Mouse (Mus musculus) forebrain, postnatal 0 days (tissue): ENCODE measurements at regions not wholly inside any gene's neighbourhood (a gene's known extent, or its start where the extent isn't known, plus 50 kb on each side); places are given as distances from the start of the nearest gene placed in this dataset.
"Not testable (repeated sequence)": the region's sequence is repeated elsewhere in the genome, so short reads cannot be mapped to it uniquely, and the experiment has no call there.

ENCODE experiments used
- ATAC-seq: fragments of 200-750 bp; cut with Nextera tagmentation; 2 replicates; pipeline ENCODE4 v1.8.0; 2017; ENCODE audit warnings: mild to moderate bottlenecking, moderate library complexity
- DNase-seq: peaks from one replicate; pipeline ENCODE4 v3.0.0-alpha.2; 2015
- H3K27ac ChIP-seq: fragments of 300-500 bp; sonication (generic); 2 replicates; pipeline ENCODE4 v1.5.1; 2014; ENCODE audit warnings: low read depth, mild to moderate bottlenecking, antibody characterized with exemption, low read length, moderate library complexity, mixed read lengths
- H3K27me3 ChIP-seq: fragments of 300-500 bp; sonication (generic); 2 replicates; pipeline ENCODE4 v1.6.1; 2014; ENCODE audit warnings: mild to moderate bottlenecking, low read length, mixed read lengths; ENCODE audit not compliant: insufficient read depth
- H3K36me3 ChIP-seq: fragments of 300-500 bp; sonication (generic); 2 replicates; pipeline ENCODE4 v1.6.1; 2014; ENCODE audit warnings: mild to moderate bottlenecking, moderate library complexity; ENCODE audit not compliant: insufficient read depth
- H3K4me1 ChIP-seq: fragments of 300-500 bp; sonication (generic); 2 replicates; pipeline ENCODE4 v1.6.1; 2014; ENCODE audit warnings: antibody characterized with exemption; ENCODE audit not compliant: insufficient read depth
- H3K4me2 ChIP-seq: fragments of 300-500 bp; sonication (generic); 2 replicates; pipeline ENCODE4 v1.6.1; 2014; ENCODE audit warnings: low read depth, mild to moderate bottlenecking, moderate library complexity
- H3K4me3 ChIP-seq: fragments of 300-500 bp; sonication (generic); 2 replicates; pipeline ENCODE4 v1.5.1; 2014; ENCODE audit warnings: low read depth, low read length, mixed read lengths
- H3K9ac ChIP-seq: fragments of 300-500 bp; sonication (generic); 2 replicates; pipeline ENCODE4 v1.6.1; 2014; ENCODE audit warnings: mild to moderate bottlenecking
- H3K9me3 ChIP-seq: fragments of 300-500 bp; sonication (generic); 2 replicates; pipeline ENCODE4 v1.6.1; 2016; ENCODE audit warnings: low read length
- CTCF ChIP-seq: sonication (generic); IDR thresholded peaks from 2 replicates; pipeline ENCODE4 v1.5.1; 2016; ENCODE audit warnings: antibody characterized with exemption, control low read depth, low read depth
- WGBS: fragments of 180-500 bp; shearing (Covaris S2); extraction: QIAGEN DNeasy Blood & Tissue Kit; methylation state at CpG from one replicate; pipeline ENCODE4 v1.1.7; 2014; 5-methylcytosine and 5-hydroxymethylcytosine counted together

- not testable (repeated sequence) for H3K9ac ChIP-seq, H3K4me3 ChIP-seq, H3K4me2 ChIP-seq, H3K36me3 ChIP-seq, H3K4me1 ChIP-seq, H3K9me3 ChIP-seq, H3K27me3 ChIP-seq, H3K27ac ChIP-seq
- TF ChIP-seq CTCF = peak; percentile 26
- peak; percentile 19 for DNase-seq
- WGBS = 22% methylated on average over 2 of the region's 2 CpGs
- peak; percentile 97 for ATAC-seq
Measured at GRCm38 (mm10) chrX:94844110-94844779, 119.9 kb downstream of the Zxdb start.

GRCm38 (mm10) chrX:94849549-94849948 is 125.2 kb downstream of the Zxdb start:
- not testable (repeated sequence) for H3K4me3 ChIP-seq, H3K4me2 ChIP-seq, ATAC-seq, H3K36me3 ChIP-seq, H3K9ac ChIP-seq, H3K4me1 ChIP-seq, H3K9me3 ChIP-seq, DNase-seq, H3K27ac ChIP-seq, H3K27me3 ChIP-seq
- 100% methylated on average over 1 of the region's 3 CpGs for WGBS

GRCm38 (mm10) chrX:94857501-94857900 is 133.1 kb downstream of the Zxdb start:
- DNase-seq (no peak), ATAC-seq (no peak)
- no peaks in the 10 kb centered on the region for H3K27me3 ChIP-seq
- H3K4me2 ChIP-seq = no peak overlapping the region
- no peak overlapping the region for H3K27ac ChIP-seq
- WGBS = 77% methylated on average over 1 of the region's 1 CpGs
- H3K9me3 ChIP-seq = no peaks in the 10 kb centered on the region
- no peak overlapping the region for H3K9ac ChIP-seq
- no peak for TF ChIP-seq CTCF
- H3K4me3 ChIP-seq = no peak overlapping the region
- no peaks in the 10 kb centered on the region for H3K36me3 ChIP-seq
- no peaks in the 10 kb centered on the region for H3K4me1 ChIP-seq

- no peak overlapping the region for H3K9ac ChIP-seq
- no peak for DNase-seq
- H3K27ac ChIP-seq = no peak overlapping the region
- no peaks in the 10 kb centered on the region for H3K27me3 ChIP-seq
- H3K4me2 ChIP-seq = no peak overlapping the region
- 60% methylated on average over 4 of the region's 4 CpGs for WGBS
- no peaks in the 10 kb centered on the region for H3K4me1 ChIP-seq
- ATAC-seq = no peak
- no peak overlapping the region for H3K4me3 ChIP-seq
- no peak for TF ChIP-seq CTCF
- no peaks in the 10 kb centered on the region for H3K36me3 ChIP-seq
- H3K9me3 ChIP-seq = no peaks in the 10 kb centered on the region
Measured at GRCm38 (mm10) chrX:94857954-94858353, 133.6 kb downstream of the Zxdb start.

GRCm38 (mm10) chrX:94863123-94863522 is 138.8 kb downstream of the Zxdb start:
- Histone ChIP-seq H3K27me3 (no peaks in the 10 kb centered on the region), H3K27ac (no peak overlapping the region), H3K4me1 (no peaks in the 10 kb centered on the region), H3K36me3 (no peaks in the 10 kb centered on the region), H3K4me3 (no peak overlapping the region), H3K9me3 (no peaks in the 10 kb centered on the region), H3K9ac (no peak overlapping the region), H3K4me2 (no peak overlapping the region)
- no peak for ATAC-seq
- 56% methylated on average over 1 of the region's 1 CpGs for WGBS
- no peak for DNase-seq
- TF ChIP-seq CTCF = no peak

GRCm38 (mm10) chrX:94865531-94866502 is 141.4 kb downstream of the Zxdb start:
- TF ChIP-seq CTCF = peak; percentile 99
- ATAC-seq = peak; percentile 100
- DNase-seq = peak; percentile 85
- peak overlapping the region; percentile 42 for H3K4me2 ChIP-seq
- WGBS = 30% methylated on average over 16 of the region's 18 CpGs
- H3K9me3 ChIP-seq = no peaks in the 10 kb centered on the region
- H3K27ac ChIP-seq = no peak overlapping the region
- H3K27me3 ChIP-seq = no peaks in the 10 kb centered on the region
- H3K4me3 ChIP-seq = peak overlapping the region; percentile 26
- no peaks in the 10 kb centered on the region for H3K36me3 ChIP-seq
- H3K9ac ChIP-seq = no peak overlapping the region
- no peaks in the 10 kb centered on the region for H3K4me1 ChIP-seq

- H3K4me1 ChIP-seq, H3K36me3 ChIP-seq, DNase-seq, ATAC-seq, H3K4me3 ChIP-seq, H3K9ac ChIP-seq, H3K9me3 ChIP-seq, H3K4me2 ChIP-seq, H3K27ac ChIP-seq, H3K27me3 ChIP-seq: not testable (repeated sequence)
- WGBS = 82% methylated on average over 2 of the region's 2 CpGs
Measured at GRCm38 (mm10) chrX:94883547-94883946, 142.9 kb downstream of the Spin4 start.
